Mouse (Mus musculus) left cerebral cortex, adult 18-20 months (tissue): Measurements from ENCODE around the gene Vsir. TPM values are rescaled to one million over a fixed set of nuclear protein-coding genes. Genes with fewer than 3 reads are reported as not detected.

Experiments used
- total RNA-seq, 2 experiments: library from RNA; stranded (reverse); gene quantifications; 2 replicates each; pipeline ENCODE4 v1.2.3; 2021

Vsir gene
- total RNA-seq, 2 experiments from 2014 or later: 19.7 to 20.8 TPM

Other genes starting within 250 kb of the Vsir start
- 100 to 1,000 TPM; 536 to 539 TPM for gene Spock2, start 240.6 kb upstream of the Vsir start, total RNA-seq
- 1 to 10 TPM in 1 of 2 experiments, under 1 TPM in 1; 0.65 to 1.1 TPM for gene Chst3, start 127.6 kb upstream of the Vsir start, total RNA-seq
- 1,000 to 10,000 TPM; 1,592 to 1,629 TPM for gene Psap, start 69.2 kb upstream of the Vsir start, total RNA-seq
- gene Gm17455, start 52.9 kb downstream of the Vsir start, total RNA-seq: not detected